Mouse (Mus musculus) forebrain, embryonic 11.5 days (tissue): ENCODE data around the gene Cmas. TPM values are rescaled to one million over a fixed set of nuclear protein-coding genes. Genes with fewer than 3 reads are reported as not detected.

Experiments used
- ATAC-seq: fragments of 200-750 bp; cut with Nextera tagmentation; replicated peaks from 2 replicates; pipeline ENCODE4 v1.8.0; 2017; ENCODE audit warnings: moderate TSS enrichment; ENCODE audit not compliant: low FRiP score
- DNase-seq: peaks from one replicate; pipeline ENCODE4 v3.0.0-alpha.2; 2017; ENCODE audit warnings: low spot score
- H3K27ac ChIP-seq: fragments of 300-500 bp; sonication (generic); 2 replicates; pipeline ENCODE4 v1.5.1; 2014; ENCODE audit warnings: low read depth, low read length
- H3K27me3 ChIP-seq: fragments of 300-500 bp; sonication (generic); 2 replicates; pipeline ENCODE4 v1.6.1; 2014; ENCODE audit warnings: mild to moderate bottlenecking, low read length, mixed read lengths; ENCODE audit not compliant: control insufficient read depth, insufficient read depth
- H3K36me3 ChIP-seq: fragments of 300-500 bp; sonication (generic); 2 replicates; pipeline ENCODE4 v1.6.1; 2014; ENCODE audit warnings: mild to moderate bottlenecking, low read length, moderate library complexity, mixed read lengths; ENCODE audit not compliant: control insufficient read depth, insufficient read depth
- H3K4me1 ChIP-seq: fragments of 300-500 bp; sonication (generic); replicated peaks from 2 replicates; pipeline ENCODE4 v1.6.1; 2014; ENCODE audit warnings: low read length, mixed read lengths; ENCODE audit not compliant: control insufficient read depth, insufficient read depth
- H3K4me2 ChIP-seq: fragments of 300-500 bp; sonication (generic); 2 replicates; pipeline ENCODE4 v1.6.1; 2014; ENCODE audit warnings: low read depth, mild to moderate bottlenecking, low read length, moderate library complexity, mixed read lengths; ENCODE audit not compliant: severe bottlenecking
- H3K4me3 ChIP-seq: fragments of 300-500 bp; sonication (generic); 2 replicates; pipeline ENCODE4 v1.5.1; 2014; ENCODE audit warnings: low read depth, low read length
- H3K9ac ChIP-seq: fragments of 300-500 bp; sonication (generic); 2 replicates; pipeline ENCODE4 v1.6.1; 2014; ENCODE audit warnings: low read length
- H3K9me3 ChIP-seq: fragments of 300-500 bp; sonication (generic); 2 replicates; pipeline ENCODE4 v1.6.1; 2016; ENCODE audit warnings: low read length, mixed read lengths; ENCODE audit not compliant: control insufficient read depth
- WGBS: fragments of 180-500 bp; shearing (Covaris S2); extraction: QIAGEN DNeasy Blood & Tissue Kit; methylation state at CpG from one replicate; pipeline ENCODE4 v1.1.7; 2014; 5-methylcytosine and 5-hydroxymethylcytosine counted together
- polyA plus RNA-seq: library from polyadenylated mRNA; unstranded; fragments of >200 nt; fragmentation: Nextera tagmentation; extraction: Ambion mirVana; gene quantifications from 2 replicates; pipeline ENCODE4 v1.2.1, GENCODE M21; 2014

Gene Cmas
- polyA plus RNA-seq, 1 experiment from 2014 or later: 103 TPM

GRCm38 (mm10) chr6:142745484-142745883 lies 11.0 kb upstream of the Cmas start:
- Histone ChIP-seq H3K4me3 (no peak overlapping the region), H3K27me3 (no peaks in the 10 kb centered on the region), H3K9ac (no peak overlapping the region), H3K4me1 (no peaks in the 10 kb centered on the region), H3K27ac (no peak overlapping the region), H3K36me3 (no peaks in the 10 kb centered on the region), H3K9me3 (no peaks in the 10 kb centered on the region), H3K4me2 (no peak overlapping the region)
- 97% methylated on average over 5 of the region's 5 CpGs for WGBS
- DNase-seq: no peak
- ATAC-seq: no peak

GRCm38 (mm10) chr6:142746765-142747164 lies 9.7 kb upstream of the Cmas start:
- Histone ChIP-seq H3K9ac (no peak overlapping the region), H3K4me3 (no peak overlapping the region), H3K27me3 (no peaks in the 10 kb centered on the region), H3K27ac (no peak overlapping the region), H3K9me3 (no peaks in the 10 kb centered on the region), H3K4me1 (no peaks in the 10 kb centered on the region), H3K36me3 (no peaks in the 10 kb centered on the region), H3K4me2 (no peak overlapping the region)
- ATAC-seq (no peak), DNase-seq (no peak)
- 88% methylated on average over 7 of the region's 7 CpGs for WGBS

- no peaks in the 10 kb centered on the region for H3K36me3 ChIP-seq
- no peak for ATAC-seq
- no peaks in the 10 kb centered on the region for H3K4me1 ChIP-seq
- no peaks in the 10 kb centered on the region for H3K27me3 ChIP-seq
- no peak for DNase-seq
- 90% methylated on average over 2 of the region's 2 CpGs for WGBS
- H3K4me2 ChIP-seq: no peak overlapping the region
- H3K9me3 ChIP-seq: no peaks in the 10 kb centered on the region
- H3K4me3 ChIP-seq: no peak overlapping the region
- no peak overlapping the region for H3K27ac ChIP-seq
- no peak overlapping the region for H3K9ac ChIP-seq
Observed at GRCm38 (mm10) chr6:142747165-142747564, 9.3 kb upstream of the Cmas start.

GRCm38 (mm10) chr6:142748057-142748708 lies 8.3 kb upstream of the Cmas start:
- Histone ChIP-seq H3K36me3 (no peaks in the 10 kb centered on the region), H3K9ac (no peak overlapping the region), H3K9me3 (no peaks in the 10 kb centered on the region), H3K4me2 (no peak overlapping the region), H3K27ac (no peak overlapping the region), H3K4me3 (no peak overlapping the region), H3K27me3 (no peaks in the 10 kb centered on the region), H3K4me1 (no peaks in the 10 kb centered on the region)
- DNase-seq: no peak
- no peak for ATAC-seq
- WGBS: 90% methylated on average over 8 of the region's 8 CpGs

GRCm38 (mm10) chr6:142751365-142751764 lies 5.1 kb upstream of the Cmas start:
- 63% methylated on average over 9 of the region's 9 CpGs for WGBS
- Histone ChIP-seq H3K27me3 (no peaks in the 10 kb centered on the region; the same call in 1 of the 2 replicates), H3K36me3 (no peaks in the 10 kb centered on the region), H3K9ac (no peak overlapping the region), H3K27ac (no peak overlapping the region), H3K4me2 (no peak overlapping the region), H3K9me3 (no peaks in the 10 kb centered on the region), H3K4me1 (no peaks in the 10 kb centered on the region), H3K4me3 (no peak overlapping the region)
- DNase-seq (no peak), ATAC-seq (no peak)

GRCm38 (mm10) chr6:142752331-142753246 lies 3.9 kb upstream of the Cmas start:
- ATAC-seq (no peak), DNase-seq (no peak)
- Histone ChIP-seq H3K4me2 (no peak overlapping the region), H3K9me3 (no peaks in the 10 kb centered on the region), H3K9ac (no peak overlapping the region), H3K36me3 (no peaks in the 10 kb centered on the region), H3K4me3 (no peak overlapping the region), H3K27me3 (no peaks in the 10 kb centered on the region; the same call in 1 of the 2 replicates), H3K4me1 (peaks cover under 1% of the 10 kb centered on the region; the same call in 1 of the 2 replicates), H3K27ac (no peak overlapping the region)
- WGBS: 39% methylated on average over 14 of the region's 14 CpGs

- Histone ChIP-seq H3K4me2 (peak overlapping the region; percentile 71), H3K36me3 (no peaks in the 10 kb centered on the region), H3K4me3 (peak overlapping the region; percentile 88), H3K4me1 (peaks cover 6% of the 10 kb centered on the region), H3K27ac (no peak overlapping the region; the same call in 1 of the 2 replicates), H3K9ac (peak overlapping the region; percentile 90), H3K9me3 (no peaks in the 10 kb centered on the region), H3K27me3 (no peaks in the 10 kb centered on the region; the same call in 1 of the 2 replicates)
- ATAC-seq (no peak), DNase-seq (no peak)
- WGBS: 53% methylated on average over 10 of the region's 10 CpGs
Observed at GRCm38 (mm10) chr6:142757334-142757965, 964 bp downstream of the Cmas start.

GRCm38 (mm10) chr6:142757976-142758375 lies 1.5 kb downstream of the Cmas start:
- Histone ChIP-seq H3K36me3 (no peaks in the 10 kb centered on the region), H3K4me2 (peak overlapping the region; percentile 71; the same call in 1 of the 2 replicates), H3K4me1 (peaks cover 6% of the 10 kb centered on the region), H3K9ac (no peak overlapping the region), H3K27me3 (no peaks in the 10 kb centered on the region; the same call in 1 of the 2 replicates), H3K4me3 (peak overlapping the region; percentile 88; the same call in 1 of the 2 replicates), H3K27ac (no peak overlapping the region; the same call in 1 of the 2 replicates), H3K9me3 (no peaks in the 10 kb centered on the region)
- ATAC-seq: no peak
- DNase-seq: peak; percentile 47
- 93% methylated on average over 6 of the region's 6 CpGs for WGBS
